Mouse (Mus musculus): ENCODE measurements at regions not wholly inside any gene's neighbourhood (a gene's known extent, or its start where the extent isn't known, plus 50 kb on each side); places are given as distances from the start of the nearest gene placed in this dataset.
"Not testable (repeated sequence)": the region's sequence is repeated elsewhere in the genome, so short reads cannot be mapped to it uniquely, and the experiment has no call there.

DNA sequence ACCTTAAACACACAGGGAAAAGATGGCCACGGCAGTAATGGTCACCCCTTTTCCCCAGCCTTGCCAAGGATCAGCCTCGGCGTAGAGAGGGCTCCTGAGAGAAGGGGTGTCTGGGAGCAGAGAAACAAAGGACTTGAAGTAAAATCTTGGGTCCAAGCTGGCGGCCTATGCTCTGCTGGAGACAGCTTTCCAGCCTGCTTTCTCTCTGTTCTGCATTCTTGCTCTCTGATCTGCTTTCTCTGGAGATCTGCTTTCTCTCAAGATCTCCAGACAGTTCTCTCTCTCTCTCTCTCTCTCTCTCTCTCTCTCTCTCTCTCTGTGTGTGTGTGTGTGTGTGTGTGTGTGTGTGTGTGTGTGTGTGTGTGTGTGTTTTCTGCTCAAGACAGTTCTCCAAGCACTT, 140.3 kb downstream of the Sptssa start:
- H3K9ac ChIP-seq; H3K4me2 ChIP-seq; H3K27ac ChIP-seq; H3K4me3 ChIP-seq; H3K36me3 ChIP-seq; H3K27me3 ChIP-seq; H3K9me3 ChIP-seq; H3K4me1 ChIP-seq; ATAC-seq (ENCODE audit: insufficient number of reproducible peaks, low FRiP score, low TSS enrichment, low read depth): not testable (repeated sequence)
- 55% methylated on average over 4 of the region's 4 CpGs for WGBS

DNA sequence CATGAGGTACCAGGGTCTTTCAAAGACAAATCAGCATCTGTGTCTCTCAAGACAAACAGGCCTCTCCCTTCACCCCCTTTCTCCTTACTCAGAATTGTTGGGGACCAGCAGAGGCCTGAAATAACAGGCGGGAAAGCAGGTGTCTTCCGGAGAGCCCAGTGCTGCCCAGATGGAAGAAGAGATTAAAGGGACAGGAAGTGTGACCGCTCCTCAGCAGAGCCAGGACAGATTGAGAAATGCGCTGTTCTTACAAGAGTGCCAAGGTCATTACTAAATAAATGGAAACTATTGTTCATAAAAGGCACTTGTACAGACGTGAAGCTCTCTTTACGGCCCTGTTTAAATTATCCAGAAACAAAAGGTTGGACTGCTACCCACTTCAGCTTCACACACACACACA, 146.5 kb downstream of the Sptssa start:
- 42% methylated on average over 6 of the region's 6 CpGs for WGBS
- Histone ChIP-seq H3K9ac (no peak overlapping the region), H3K4me2 (no peak overlapping the region), H3K27me3 (no peaks in the 10 kb centered on the region), H3K36me3 (no peaks in the 10 kb centered on the region), H3K4me1 (no peaks in the 10 kb centered on the region), H3K9me3 (no peaks in the 10 kb centered on the region), H3K27ac (no peak overlapping the region), H3K4me3 (no peak overlapping the region)
- no peak for ATAC-seq (ENCODE audit: insufficient number of reproducible peaks, low FRiP score, low TSS enrichment, low read depth)

DNA sequence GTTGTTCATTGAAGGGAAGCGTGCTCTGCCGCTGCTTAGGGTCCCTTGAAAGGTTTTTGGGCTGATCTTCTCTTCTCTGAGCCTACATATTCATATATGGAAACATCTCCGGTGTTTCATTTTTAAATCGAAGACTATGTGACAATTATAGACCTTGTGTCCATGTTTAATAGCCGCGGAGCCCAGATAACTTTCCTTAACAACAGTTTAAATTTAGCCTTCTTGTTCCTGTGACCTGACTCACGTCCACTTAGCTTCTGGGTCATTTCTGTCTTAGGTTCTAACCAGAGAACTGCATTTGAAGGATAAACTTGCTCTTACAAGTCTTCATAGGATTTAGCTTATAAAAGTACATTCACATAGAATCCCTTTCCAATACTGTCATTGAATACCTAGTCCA, 153.6 kb downstream of the Sptssa start:
- no peaks in the 10 kb centered on the region for H3K4me1 ChIP-seq
- H3K27me3 ChIP-seq = no peaks in the 10 kb centered on the region
- no peaks in the 10 kb centered on the region for H3K36me3 ChIP-seq
- WGBS = 88% methylated on average over 7 of the region's 7 CpGs
- H3K9ac ChIP-seq = no peak overlapping the region
- no peak overlapping the region for H3K4me2 ChIP-seq
- no peak overlapping the region for H3K27ac ChIP-seq
- no peak overlapping the region for H3K4me3 ChIP-seq
- H3K9me3 ChIP-seq = no peaks in the 10 kb centered on the region
- ATAC-seq (ENCODE audit: insufficient number of reproducible peaks, low FRiP score, low TSS enrichment, low read depth) = no peak

DNA sequence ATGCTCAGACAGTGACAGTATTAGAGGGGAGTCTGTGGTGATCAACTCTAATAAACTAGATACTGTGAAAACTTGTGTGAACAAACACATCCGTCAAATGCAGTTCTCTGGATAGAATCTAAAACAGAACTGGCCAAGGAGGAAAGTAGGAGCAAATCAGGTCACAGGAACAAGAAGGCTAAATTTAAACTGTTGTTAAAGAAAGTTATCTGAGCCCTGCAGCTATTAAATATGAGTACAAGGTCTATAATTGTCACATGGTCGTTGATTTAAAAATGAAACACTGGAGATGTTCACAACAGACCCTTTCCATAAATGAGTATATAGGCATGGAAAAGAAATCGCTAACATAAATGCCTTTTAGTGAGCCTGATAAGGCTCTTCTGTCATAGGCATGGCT, 156.4 kb downstream of the Sptssa start:
- Histone ChIP-seq H3K4me1 (no peaks in the 10 kb centered on the region), H3K27me3 (no peaks in the 10 kb centered on the region), H3K4me3 (no peak overlapping the region), H3K4me2 (no peak overlapping the region), H3K9me3 (no peaks in the 10 kb centered on the region), H3K27ac (no peak overlapping the region), H3K36me3 (no peaks in the 10 kb centered on the region), H3K9ac (no peak overlapping the region)
- 52% methylated on average over 3 of the region's 3 CpGs for WGBS
- no peak for ATAC-seq (ENCODE audit: insufficient number of reproducible peaks, low FRiP score, low TSS enrichment, low read depth)

DNA sequence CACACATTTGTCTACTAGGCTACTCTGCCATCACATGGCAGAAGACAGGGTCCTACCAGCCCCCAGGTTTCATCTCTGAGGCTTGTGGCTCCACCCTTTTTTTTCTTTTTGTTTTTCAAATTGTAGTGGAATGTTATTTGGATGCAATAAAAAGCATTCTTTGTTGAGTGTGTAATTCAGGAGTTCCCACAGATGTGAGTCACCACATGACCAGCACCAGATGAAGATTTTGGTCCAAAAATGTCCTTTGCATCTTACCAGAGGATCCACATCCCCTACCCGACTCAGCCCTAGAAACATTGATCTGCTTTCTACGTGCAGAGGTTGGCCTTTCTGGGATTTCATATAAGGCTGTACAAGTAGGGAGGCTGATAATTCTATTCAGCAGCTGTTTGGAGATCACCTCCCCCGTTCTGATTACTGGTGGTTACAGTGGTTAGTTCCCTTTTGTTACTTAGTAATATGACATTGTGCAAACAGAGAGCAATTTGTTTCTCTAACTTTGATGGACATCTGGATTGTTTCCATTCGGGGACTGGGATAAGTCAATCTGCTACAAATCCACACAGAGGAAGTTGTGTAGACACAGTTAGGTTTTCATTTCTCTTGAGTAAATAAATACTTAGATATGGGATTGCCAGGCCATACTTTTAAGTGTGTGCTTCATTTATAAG, 160.5 kb downstream of the Sptssa start:
- Histone ChIP-seq H3K9ac (no peak overlapping the region), H3K27ac (no peak overlapping the region), H3K27me3 (no peaks in the 10 kb centered on the region), H3K4me3 (no peak overlapping the region), H3K4me1 (0 out of 2 replicates have a peak, but pooled peaks cover 4% of the 10 kb centered on the region), H3K4me2 (no peak overlapping the region), H3K9me3 (no peaks in the 10 kb centered on the region), H3K36me3 (no peaks in the 10 kb centered on the region)
- no peak for ATAC-seq (ENCODE audit: insufficient number of reproducible peaks, low FRiP score, low TSS enrichment, low read depth)
- WGBS = 66% methylated on average over 4 of the region's 4 CpGs

DNA sequence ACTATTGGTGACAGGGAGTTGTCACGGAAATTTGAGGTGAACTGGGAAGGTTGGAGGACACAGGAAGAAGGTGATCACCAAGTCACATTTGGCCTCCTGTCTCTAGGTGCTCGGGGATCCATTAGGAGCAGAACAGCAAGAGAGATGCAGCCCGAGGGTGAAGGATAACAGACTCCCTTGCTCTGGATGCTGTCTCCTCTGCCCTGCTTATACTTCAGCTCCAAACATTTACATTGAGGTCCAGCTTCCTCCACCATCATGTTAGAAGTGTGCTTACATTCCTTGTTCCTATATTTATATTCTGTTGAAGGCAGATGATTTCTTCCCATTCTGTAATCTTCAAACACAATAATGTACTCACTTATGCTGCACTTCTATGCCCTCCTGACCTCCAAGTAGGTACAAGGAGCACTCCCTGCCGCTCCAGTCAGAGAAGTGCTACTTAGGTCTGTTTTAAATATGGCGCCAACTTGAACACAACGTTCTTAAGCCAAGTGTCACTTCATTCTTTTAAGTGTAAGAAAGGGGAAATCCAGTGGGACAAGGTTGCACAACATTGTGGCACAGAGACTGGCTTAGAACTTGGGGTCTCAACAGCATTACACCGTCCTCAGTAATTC, 161.5 kb downstream of the Sptssa start:
- no peaks in the 10 kb centered on the region for H3K9me3 ChIP-seq
- H3K27me3 ChIP-seq = no peaks in the 10 kb centered on the region
- H3K4me3 ChIP-seq = no peak overlapping the region
- H3K36me3 ChIP-seq = no peaks in the 10 kb centered on the region
- no peak overlapping the region for H3K4me2 ChIP-seq
- WGBS = 84% methylated on average over 7 of the region's 7 CpGs
- ATAC-seq (ENCODE audit: insufficient number of reproducible peaks, low FRiP score, low TSS enrichment, low read depth) = no peak
- H3K27ac ChIP-seq = no peak overlapping the region
- no peak overlapping the region for H3K9ac ChIP-seq
- 0 out of 2 replicates have a peak, but pooled peaks cover 4% of the 10 kb centered on the region for H3K4me1 ChIP-seq

DNA sequence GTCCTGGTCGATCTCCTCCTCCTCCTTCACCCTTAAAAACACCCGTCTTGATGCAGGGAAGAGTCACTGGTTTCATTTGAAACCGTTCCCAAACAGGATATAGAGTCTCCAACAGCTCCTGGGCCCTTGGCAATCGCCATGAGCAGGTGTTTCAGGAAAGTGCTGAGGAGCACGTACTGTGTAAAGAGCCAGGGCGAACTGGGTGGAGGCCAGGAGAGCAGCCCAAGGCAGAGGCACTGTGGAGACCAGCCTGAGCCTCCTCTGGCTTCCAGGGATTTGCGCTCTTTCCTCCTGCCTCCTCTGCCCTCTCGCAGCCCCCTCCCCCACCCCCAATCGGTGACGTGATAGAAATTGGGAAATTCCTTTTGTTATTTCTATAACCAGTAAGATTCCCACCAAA, 163.6 kb downstream of the Sptssa start:
- Histone ChIP-seq H3K27me3 (no peaks in the 10 kb centered on the region), H3K4me1 (0 out of 2 replicates have a peak, but pooled peaks cover 4% of the 10 kb centered on the region), H3K4me3 (no peak overlapping the region), H3K27ac (0 out of 2 replicates have a peak overlapping the region, but pooled peaks have one; percentile 17), H3K9me3 (no peaks in the 10 kb centered on the region), H3K9ac (no peak overlapping the region), H3K36me3 (no peaks in the 10 kb centered on the region), H3K4me2 (no peak overlapping the region)
- 34% methylated on average over 10 of the region's 10 CpGs for WGBS
- no peak for ATAC-seq (ENCODE audit: insufficient number of reproducible peaks, low FRiP score, low TSS enrichment, low read depth)

DNA sequence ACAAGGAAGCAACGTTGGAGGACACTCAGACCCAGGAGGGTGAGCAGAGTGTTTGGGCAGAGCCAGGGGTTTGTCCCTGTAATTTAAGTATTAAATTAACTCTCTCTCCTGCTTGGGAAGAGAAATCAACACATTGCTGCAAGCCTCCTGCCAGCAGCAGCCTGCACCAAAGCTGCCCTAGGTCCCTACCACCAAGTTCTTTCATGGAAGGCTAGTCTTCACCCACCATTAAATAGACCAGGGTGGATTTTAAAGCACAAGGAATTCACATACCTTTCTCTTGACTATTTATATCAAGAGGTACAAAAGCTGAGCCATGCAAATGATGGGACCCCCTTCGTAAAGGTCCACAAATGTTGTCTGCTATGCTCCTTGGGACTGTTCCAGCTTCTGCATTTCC, 165.9 kb downstream of the Sptssa start:
- H3K4me2 ChIP-seq = no peak overlapping the region
- no peak for ATAC-seq (ENCODE audit: insufficient number of reproducible peaks, low FRiP score, low TSS enrichment, low read depth)
- WGBS = 81% methylated on average over 2 of the region's 2 CpGs
- H3K27ac ChIP-seq = no peak overlapping the region
- H3K4me1 ChIP-seq = 0 out of 2 replicates have a peak, but pooled peaks cover 4% of the 10 kb centered on the region
- no peak overlapping the region for H3K9ac ChIP-seq
- H3K36me3 ChIP-seq = no peaks in the 10 kb centered on the region
- H3K9me3 ChIP-seq = no peaks in the 10 kb centered on the region
- H3K4me3 ChIP-seq = no peak overlapping the region
- no peaks in the 10 kb centered on the region for H3K27me3 ChIP-seq

DNA sequence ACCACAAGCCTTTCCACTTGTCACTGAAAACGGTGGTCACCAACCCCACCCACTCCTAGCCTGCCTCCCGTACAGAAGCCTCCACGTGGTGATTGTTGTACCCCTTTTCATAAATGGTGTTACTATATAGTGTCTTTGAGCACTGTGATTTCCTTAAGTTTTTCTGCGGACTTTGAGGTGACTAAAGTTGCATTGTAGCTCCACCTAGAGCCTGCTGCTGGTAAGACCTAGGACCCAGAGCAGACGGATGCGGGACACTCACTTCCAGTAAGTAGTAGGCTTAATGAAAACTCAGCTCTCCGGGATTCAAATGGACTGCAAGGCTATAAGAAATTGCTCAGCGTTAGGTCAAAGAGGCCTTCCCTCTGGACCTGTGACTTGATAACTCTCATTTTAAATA, 166.7 kb downstream of the Sptssa start:
- no peak overlapping the region for H3K4me2 ChIP-seq

DNA sequence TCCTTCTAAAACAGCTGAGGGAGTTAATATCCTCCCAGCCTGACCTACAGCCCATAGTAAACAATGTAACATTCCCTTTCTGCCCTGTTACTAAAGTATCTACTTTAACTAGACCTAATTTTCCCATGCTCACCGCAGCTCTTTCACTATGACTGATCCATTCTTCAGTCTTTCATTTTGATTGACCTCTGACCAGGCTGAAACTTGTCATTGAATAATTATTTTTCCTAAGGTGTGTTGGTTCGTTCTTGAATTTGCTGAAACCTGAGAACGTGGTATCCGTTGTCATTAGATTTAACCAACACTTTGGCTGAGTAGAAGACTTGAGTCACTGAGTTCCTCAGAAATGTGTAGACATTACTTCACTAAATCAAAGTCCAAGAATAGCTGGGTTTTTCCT, 168.7 kb downstream of the Sptssa start:
- Histone ChIP-seq H3K27ac (no peak overlapping the region), H3K27me3 (no peaks in the 10 kb centered on the region), H3K4me2 (no peak overlapping the region), H3K9ac (no peak overlapping the region), H3K9me3 (no peaks in the 10 kb centered on the region), H3K4me1 (0 out of 2 replicates have a peak, but pooled peaks cover 2% of the 10 kb centered on the region), H3K4me3 (no peak overlapping the region), H3K36me3 (no peaks in the 10 kb centered on the region)
- 71% methylated on average over 4 of the region's 4 CpGs for WGBS
- ATAC-seq (ENCODE audit: insufficient number of reproducible peaks, low FRiP score, low TSS enrichment, low read depth) = no peak

More for the DNA sequence above, 166.7 kb downstream of the Sptssa start:
- 0 out of 2 replicates have a peak, but pooled peaks have one; percentile 48 for ATAC-seq (ENCODE audit: insufficient number of reproducible peaks, low FRiP score, low TSS enrichment, low read depth)
- H3K36me3 ChIP-seq = no peaks in the 10 kb centered on the region
- H3K27me3 ChIP-seq = no peaks in the 10 kb centered on the region
- no peaks in the 10 kb centered on the region for H3K9me3 ChIP-seq
- WGBS = 3% methylated on average over 8 of the region's 8 CpGs
- 0 out of 2 replicates have a peak, but pooled peaks cover 4% of the 10 kb centered on the region for H3K4me1 ChIP-seq
- no peak overlapping the region for H3K27ac ChIP-seq
- H3K4me3 ChIP-seq = no peak overlapping the region
- no peak overlapping the region for H3K9ac ChIP-seq

DNA sequence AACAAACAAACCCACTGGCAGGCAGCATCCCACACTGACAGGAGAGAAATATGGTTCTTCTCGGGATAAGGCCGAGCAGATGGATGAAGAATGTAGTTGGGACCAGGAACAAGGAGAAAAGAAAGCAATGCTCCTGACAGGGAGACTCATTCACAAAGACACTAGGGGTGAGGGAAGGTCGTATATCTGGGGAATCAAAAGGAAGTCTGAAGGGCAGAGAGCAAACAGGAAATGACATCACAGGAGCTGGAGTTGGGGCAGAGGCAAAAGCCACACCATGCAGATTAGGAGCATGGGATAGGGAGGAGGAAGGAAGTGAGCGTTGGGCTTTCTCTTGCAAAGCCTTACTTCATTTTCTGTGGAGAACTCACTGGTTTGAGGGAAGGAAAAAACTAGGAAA, 174.4 kb downstream of the Sptssa start:
- ATAC-seq (ENCODE audit: insufficient number of reproducible peaks, low FRiP score, low TSS enrichment, low read depth) = no peak
- Histone ChIP-seq H3K4me1 (no peaks in the 10 kb centered on the region), H3K4me2 (no peak overlapping the region), H3K27ac (no peak overlapping the region), H3K9me3 (no peaks in the 10 kb centered on the region), H3K27me3 (no peaks in the 10 kb centered on the region), H3K4me3 (no peak overlapping the region), H3K9ac (no peak overlapping the region), H3K36me3 (no peaks in the 10 kb centered on the region)
- 52% methylated on average over 4 of the region's 4 CpGs for WGBS

DNA sequence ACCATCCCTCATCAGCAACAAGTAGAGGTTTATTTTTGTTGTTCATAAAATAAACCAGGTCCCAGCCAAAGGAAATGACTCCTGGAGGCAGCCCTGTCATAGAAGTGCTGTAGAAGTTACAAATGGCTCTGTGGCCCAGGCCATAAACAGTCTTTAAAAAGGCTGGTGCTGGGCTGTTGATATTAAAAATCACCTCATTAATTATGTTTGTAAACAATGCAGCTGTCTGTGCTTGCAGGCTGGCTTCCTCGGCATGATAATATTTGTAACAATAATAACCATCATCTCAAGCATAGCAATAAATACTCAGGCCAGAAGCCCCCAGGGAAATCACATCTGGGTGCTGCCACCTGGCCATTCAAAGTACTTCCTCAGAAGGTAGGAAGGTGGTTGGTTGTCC, 176.5 kb downstream of the Sptssa start:
- WGBS = 13% methylated on average over 1 of the region's 1 CpGs
- Histone ChIP-seq H3K27me3 (no peaks in the 10 kb centered on the region), H3K4me3 (no peak overlapping the region), H3K4me2 (no peak overlapping the region), H3K27ac (no peak overlapping the region), H3K36me3 (no peaks in the 10 kb centered on the region), H3K4me1 (no peaks in the 10 kb centered on the region), H3K9me3 (no peaks in the 10 kb centered on the region), H3K9ac (no peak overlapping the region)
- ATAC-seq (ENCODE audit: insufficient number of reproducible peaks, low FRiP score, low TSS enrichment, low read depth) = no peak
